Mouse (Mus musculus) olfactory bulb, adult 2 months (tissue): ENCODE results near the gene Ankrd33b.

Experiments used
- CTCF ChIP-seq: fragments of 200-500 bp; IDR thresholded peaks from 2 replicates; pipeline ENCODE4 v1.5.1; 2012; ENCODE audit warnings: low read depth, mild to moderate bottlenecking, low read length, moderate library complexity; ENCODE audit not compliant: insufficient read depth
- POLR2A ChIP-seq: fragments of 200-500 bp; IDR thresholded peaks from 2 replicates; pipeline ENCODE4 v1.6.1; 2012; ENCODE audit warnings: mild to moderate bottlenecking, low read depth, low read length, moderate library complexity; ENCODE audit not compliant: insufficient read depth

DNA sequence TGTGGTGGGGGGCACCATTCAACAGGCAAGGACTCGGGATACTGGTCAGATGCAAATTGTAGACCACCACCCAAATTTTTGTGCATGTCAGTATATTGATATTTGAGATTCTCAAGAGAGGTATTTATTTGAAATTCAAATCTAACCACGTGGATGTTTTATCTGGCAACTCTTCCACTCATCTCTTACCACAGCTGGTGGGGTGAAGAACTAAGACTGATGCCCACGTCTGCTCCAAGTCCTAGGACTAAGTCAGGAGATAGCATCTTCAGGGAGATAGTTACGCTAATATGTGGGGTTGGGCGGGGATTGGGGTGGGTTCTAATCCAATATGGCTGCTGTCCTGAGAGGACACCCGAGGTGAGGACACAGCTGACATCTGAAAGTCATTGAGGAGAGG is 44.9 kb upstream of the Ankrd33b start:
- no peak for TF ChIP-seq CTCF
- no peak for TF ChIP-seq POLR2A
